Mouse (Mus musculus) cerebellum, adult 11 months (tissue): ENCODE measurements around the gene Rnf181.

Source experiments
- DNase-seq: peaks from one replicate; pipeline ENCODE4 v3.0.0; 2022

The Rnf181 gene

GRCm38 (mm10) chr6:72323786-72324508 is 42.8 kb downstream of the Rnf181 start:
- DNase-seq = no peak

- no peak for DNase-seq
Measured at GRCm38 (mm10) chr6:72322936-72323335, 43.8 kb downstream of the Rnf181 start.

- no peak for DNase-seq
Measured at GRCm38 (mm10) chr6:72319019-72319418, 47.7 kb downstream of the Rnf181 start.

GRCm38 (mm10) chr6:72318440-72318839 is 48.3 kb downstream of the Rnf181 start:
- no peak for DNase-seq

GRCm38 (mm10) chr6:72316044-72316443 is 50.7 kb downstream of the Rnf181 start:
- DNase-seq = no peak

- no peak for DNase-seq
Measured at GRCm38 (mm10) chr6:72315384-72315783, 51.4 kb downstream of the Rnf181 start.

- no peak for DNase-seq
Measured at GRCm38 (mm10) chr6:72313124-72313867, 53.5 kb downstream of the Rnf181 start.

GRCm38 (mm10) chr6:72312198-72312597 is 54.6 kb downstream of the Rnf181 start:
- DNase-seq = no peak
